Mouse (Mus musculus): ENCODE data around the gene Agbl3.

DNA sequence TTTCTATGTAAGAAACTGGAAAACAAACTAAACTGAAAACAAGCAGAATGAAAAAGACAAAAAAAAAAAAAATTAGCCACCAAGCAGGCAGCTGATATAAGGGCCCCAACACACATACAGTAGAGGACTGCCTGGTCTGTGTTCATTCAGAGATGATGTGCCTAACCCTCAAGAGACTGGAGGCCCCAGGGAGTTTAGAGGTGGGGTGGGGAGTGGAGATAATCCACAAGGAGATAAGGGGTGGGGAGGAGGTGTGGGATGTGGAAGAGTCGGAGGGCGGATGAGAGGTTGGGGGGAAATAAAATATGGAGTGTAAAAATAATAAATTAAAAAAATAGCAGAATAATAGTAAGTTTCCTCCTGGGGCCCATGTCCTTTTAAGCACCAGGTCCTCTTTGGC, 25.4 kb downstream of the Agbl3 start:
- TF ChIP-seq GATA1 (IDR thresholded peaks at IDR 0.05; ENCODE audit: low read length) (no peak), TAL1 (IDR thresholded peaks at IDR 0.05; ENCODE audit: low read length) (no peak)
